Mouse (Mus musculus) spleen, adult 2 months (tissue): ENCODE measurements around the gene Tsga10ip. TPM values are rescaled to one million over a fixed set of nuclear protein-coding genes. Genes with fewer than 3 reads are reported as not detected.

Source experiments
- DNase-seq, 2 experiments: peaks; one replicate each; pipeline versions ENCODE4 v3.0.0 to v3.0.0-alpha.2; 2012 to 2021; ENCODE audit warnings: low spot score in 2 of 2, low read depth in 1 of 2
- H3K27ac ChIP-seq: fragments of 200-500 bp; 2 replicates; pipeline ENCODE4 v1.5.1; 2012; ENCODE audit warnings: low read length, inconsistent platforms; ENCODE audit not compliant: insufficient read depth
- H3K27me3 ChIP-seq: fragments of 200-500 bp; 2 replicates; pipeline ENCODE4 v1.6.1; 2012; ENCODE audit warnings: mild to moderate bottlenecking, moderate library complexity, low read length, inconsistent platforms; ENCODE audit not compliant: control insufficient read depth, insufficient read depth
- H3K36me3 ChIP-seq: fragments of 200-500 bp; 2 replicates; pipeline ENCODE4 v1.6.1; 2012; ENCODE audit warnings: mild to moderate bottlenecking, low read length, inconsistent platforms; ENCODE audit not compliant: control insufficient read depth, insufficient read depth
- H3K4me1 ChIP-seq: fragments of 200-500 bp; 2 replicates; pipeline ENCODE4 v1.6.1; 2011; ENCODE audit warnings: inconsistent platforms; ENCODE audit not compliant: control insufficient read depth, insufficient read depth, insufficient read length
- H3K4me3 ChIP-seq: fragments of 200-500 bp; 2 replicates; pipeline ENCODE4 v1.5.1; 2011; ENCODE audit warnings: mild to moderate bottlenecking, inconsistent platforms; ENCODE audit not compliant: insufficient read depth, insufficient read length; ENCODE audit errors: extremely low read depth
- CTCF ChIP-seq: fragments of 200-500 bp; IDR thresholded peaks from 2 replicates; pipeline ENCODE4 v1.5.1; 2011; ENCODE audit warnings: mild to moderate bottlenecking, inconsistent platforms; ENCODE audit not compliant: insufficient read depth, insufficient read length, insufficient replicate concordance; ENCODE audit errors: extremely low read depth
- POLR2A ChIP-seq: fragments of 200-500 bp; IDR thresholded peaks from 2 replicates; pipeline ENCODE4 v1.6.1; 2011; ENCODE audit warnings: low read depth, low read length, inconsistent platforms
- WGBS: fragments of 180-500 bp; shearing (Covaris S2); methylation state at CpG from one replicate; pipeline ENCODE4 v1.1.7; 2018; 5-methylcytosine and 5-hydroxymethylcytosine counted together
- polyA plus RNA-seq: library from polyadenylated mRNA; depleted of rRNA; stranded (reverse); fragments of >200 nt; gene quantifications from 2 replicates; pipeline ENCODE4 v1.2.3, GENCODE M21; 2012

Tsga10ip gene
- polyA plus RNA-seq, 1 experiment, result 2.3 TPM

GRCm38 (mm10) chr19:5429806-5430205, 27.5 kb upstream of the Tsga10ip start:
- TF ChIP-seq POLR2A, result no peak
- no peak for TF ChIP-seq CTCF
- H3K4me1 ChIP-seq, result peaks cover 20% of the 10 kb centered on the region
- no peak for DNase-seq
- H3K27ac ChIP-seq, result no peak overlapping the region
- H3K4me3 ChIP-seq, result no peak overlapping the region
- H3K36me3 ChIP-seq, result peaks cover 14% of the 10 kb centered on the region
- H3K27me3 ChIP-seq, result no peaks in the 10 kb centered on the region
- 81% methylated on average over 8 of the region's 8 CpGs for WGBS

GRCm38 (mm10) chr19:5429219-5429618, 26.9 kb upstream of the Tsga10ip start:
- peaks cover 20% of the 10 kb centered on the region for H3K4me1 ChIP-seq
- peaks cover 14% of the 10 kb centered on the region for H3K36me3 ChIP-seq
- DNase-seq, result no peak
- no peaks in the 10 kb centered on the region for H3K27me3 ChIP-seq
- no peak overlapping the region for H3K27ac ChIP-seq
- TF ChIP-seq POLR2A (no peak), CTCF (no peak)
- WGBS, result 81% methylated on average over 4 of the region's 4 CpGs
- H3K4me3 ChIP-seq, result no peak overlapping the region

- Histone ChIP-seq H3K27ac (no peak overlapping the region), H3K4me1 (peaks cover 16% of the 10 kb centered on the region), H3K4me3 (no peak overlapping the region), H3K36me3 (peaks cover 15% of the 10 kb centered on the region), H3K27me3 (no peaks in the 10 kb centered on the region)
- 74% methylated on average over 2 of the region's 2 CpGs for WGBS
- TF ChIP-seq POLR2A (no peak), CTCF (peak; percentile 19; the same call in 1 of the 2 replicates)
- DNase-seq, result no peak
Measured at GRCm38 (mm10) chr19:5428083-5428482, 25.8 kb upstream of the Tsga10ip start.

- TF ChIP-seq POLR2A (no peak), CTCF (no peak)
- no peaks in the 10 kb centered on the region for H3K27me3 ChIP-seq
- H3K27ac ChIP-seq, result no peak overlapping the region
- whole genome bisulfite sequencing, result 92% methylated on average over 13 of the region's 13 CpGs
- H3K36me3 ChIP-seq, result peaks cover 25% of the 10 kb centered on the region
- peaks cover 16% of the 10 kb centered on the region for H3K4me1 ChIP-seq
- H3K4me3 ChIP-seq, result no peak overlapping the region
- DNase-seq, result no peak
Measured at GRCm38 (mm10) chr19:5426640-5427290, 24.4 kb upstream of the Tsga10ip start.

- DNase-seq, result no peak
- peak overlapping the region; percentile 96 for H3K27ac ChIP-seq
- H3K4me1 ChIP-seq, result peaks cover 16% of the 10 kb centered on the region
- H3K27me3 ChIP-seq, result no peaks in the 10 kb centered on the region
- 86% methylated on average over 18 of the region's 18 CpGs for WGBS
- peak overlapping the region; percentile 96; the same call in 1 of the 2 replicates for H3K4me3 ChIP-seq
- TF ChIP-seq POLR2A (no peak), CTCF (no peak)
- peaks cover 26% of the 10 kb centered on the region for H3K36me3 ChIP-seq
Measured at GRCm38 (mm10) chr19:5425906-5426565, 23.7 kb upstream of the Tsga10ip start.

- TF ChIP-seq POLR2A, result peak; percentile 5; the same call in 1 of the 2 replicates
- TF ChIP-seq CTCF, result no peak
- H3K36me3 ChIP-seq, result peaks cover 27% of the 10 kb centered on the region
- peak; percentile 87 to 92 for DNase-seq
Measured at GRCm38 (mm10) chr19:5424782-5425741, 22.7 kb upstream of the Tsga10ip start, which contains the start of the genes Drap1 and AI837181. Gene Drap1, minus strand, starts transcription at chr19:5424979. Gene AI837181, plus strand, starts transcription at chr19:5425144.

More at GRCm38 (mm10) chr19:5424782-5425741, 22.7 kb upstream of the Tsga10ip start, which contains the start of the genes Drap1 and AI837181:
- under 1% methylated on average over 72 of the region's 87 CpGs for WGBS
- Histone ChIP-seq H3K4me1 (peaks cover 16% of the 10 kb centered on the region), H3K27me3 (no peaks in the 10 kb centered on the region), H3K4me3 (peak within 1 kb of the TSS; percentile 96), H3K27ac (peak within 1 kb of the TSS; percentile 96)
